Mouse (Mus musculus): ENCODE data around the gene Dync1h1. TPM values are rescaled to one million over a fixed set of nuclear protein-coding genes. Genes with fewer than 3 reads are reported as not detected.
"Not testable (repeated sequence)": the region's sequence is repeated elsewhere in the genome, so short reads cannot be mapped to it uniquely, and the experiment has no call there.

Gene Dync1h1
- polyA plus RNA-seq, 1 experiment from 2014 or later, result 26.3 TPM

GRCm38 (mm10) chr12:110696975-110697400 is 95.7 kb downstream of the Dync1h1 start:
- no peak for ATAC-seq (replicated peaks; ENCODE audit: insufficient number of reproducible peaks, insufficient read depth, low FRiP score, low read depth)

DNA sequence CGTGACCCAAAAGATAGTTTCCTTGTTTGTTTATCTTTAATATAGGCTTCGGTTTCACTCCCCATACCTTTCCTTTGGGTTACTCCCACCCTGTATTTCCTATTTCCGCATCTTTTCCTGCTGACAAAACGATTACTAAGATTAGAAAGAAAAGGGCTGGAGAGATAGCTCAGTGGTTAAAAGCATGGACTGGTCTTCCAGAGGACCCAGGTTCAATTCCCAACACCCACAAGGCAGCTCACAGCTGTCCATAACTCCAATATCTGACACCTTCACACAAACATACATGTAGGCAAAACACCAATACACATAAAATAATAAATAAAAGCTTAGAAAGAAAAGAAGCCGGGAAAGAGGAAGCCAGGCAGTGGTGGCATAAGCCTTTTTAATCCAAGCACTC is 96.2 kb downstream of the Dync1h1 start:
- ATAC-seq (replicated peaks; ENCODE audit: insufficient number of reproducible peaks, insufficient read depth, low FRiP score, low read depth), result no peak
- H3K4me3 ChIP-seq, result peak overlapping the region; percentile 98; the same call in 1 of the 2 replicates
- H3K36me3 ChIP-seq, result peaks cover 15% of the 10 kb centered on the region
- no peak overlapping the region for H3K4me2 ChIP-seq
- no peaks in the 10 kb centered on the region for H3K9me3 ChIP-seq (replicated peaks)
- H3K27ac ChIP-seq, result no peak overlapping the region
- WGBS, result 66% methylated on average over 5 of the region's 5 CpGs
- H3K27me3 ChIP-seq, result no peaks in the 10 kb centered on the region
- H3K4me1 ChIP-seq (replicated peaks), result peaks cover 42% of the 10 kb centered on the region
- H3K9ac ChIP-seq, result no peak overlapping the region

More at GRCm38 (mm10) chr12:110696975-110697400, 95.7 kb downstream of the Dync1h1 start:
- Histone ChIP-seq H3K4me3 (peak overlapping the region; percentile 98), H3K4me2 (peak overlapping the region; percentile 77), H3K9ac (peak overlapping the region; percentile 83), H3K27me3 (no peaks in the 10 kb centered on the region), H3K36me3 (peaks cover 15% of the 10 kb centered on the region), H3K27ac (peak overlapping the region; percentile 86), H3K4me1 (replicated peaks) (peaks cover 42% of the 10 kb centered on the region), H3K9me3 (replicated peaks) (no peaks in the 10 kb centered on the region)
- 48% methylated on average over 9 of the region's 9 CpGs for whole genome bisulfite sequencing

- Histone ChIP-seq H3K4me1 (replicated peaks) (peaks cover 44% of the 10 kb centered on the region), H3K36me3 (peaks cover 11% of the 10 kb centered on the region; the same call in 1 of the 2 replicates), H3K4me2 (no peak overlapping the region; the same call in 1 of the 2 replicates), H3K9ac (no peak overlapping the region), H3K27ac (no peak overlapping the region), H3K4me3 (no peak overlapping the region), H3K27me3 (no peaks in the 10 kb centered on the region), H3K9me3 (replicated peaks) (no peaks in the 10 kb centered on the region)
- 87% methylated on average over 1 of the region's 1 CpGs for WGBS
- ATAC-seq (replicated peaks; ENCODE audit: insufficient number of reproducible peaks, insufficient read depth, low FRiP score, low read depth), result no peak
Measured at GRCm38 (mm10) chr12:110698080-110698479, 96.8 kb downstream of the Dync1h1 start.

DNA sequence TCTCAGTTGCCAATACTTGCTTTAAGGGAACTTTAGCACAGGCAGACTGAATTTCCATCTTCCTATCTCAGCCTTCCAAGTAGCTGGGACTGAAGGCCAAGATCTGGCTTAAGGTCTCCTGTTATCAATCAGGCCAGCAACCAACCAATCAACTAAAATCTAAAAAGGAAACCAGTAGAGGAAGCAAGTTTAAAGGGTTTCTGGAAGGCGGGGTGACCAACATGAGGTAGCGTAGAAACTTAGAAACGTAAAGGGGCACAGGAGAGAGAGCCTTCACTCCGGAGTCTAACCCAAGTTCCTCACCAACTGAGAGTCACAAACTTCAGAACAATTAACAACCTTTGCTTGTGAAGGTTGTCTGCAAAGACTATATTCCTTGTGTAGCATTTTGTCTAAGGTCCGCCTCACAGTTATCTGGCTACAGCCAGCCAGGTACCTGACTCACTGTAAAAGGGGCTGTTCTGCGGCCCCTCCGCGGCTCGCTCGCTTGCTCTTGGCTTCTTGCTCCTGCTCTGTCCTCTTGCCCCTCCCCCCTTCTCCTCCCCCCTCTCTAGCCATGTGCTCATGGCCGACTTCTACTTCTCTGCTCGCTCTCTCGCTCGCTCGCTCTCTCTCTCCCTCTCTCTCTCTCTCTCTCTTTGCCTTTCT is 97.4 kb downstream of the Dync1h1 start:
- 30% methylated on average over 13 of the region's 15 CpGs for WGBS
- no peak overlapping the region for H3K27ac ChIP-seq
- H3K9ac ChIP-seq, result no peak overlapping the region
- peak overlapping the region; percentile 35 for H3K4me2 ChIP-seq
- ATAC-seq (replicated peaks; ENCODE audit: insufficient number of reproducible peaks, insufficient read depth, low FRiP score, low read depth), result no peak
- peaks cover 7% of the 10 kb centered on the region; the same call in 1 of the 2 replicates for H3K36me3 ChIP-seq
- no peaks in the 10 kb centered on the region for H3K9me3 ChIP-seq (replicated peaks)
- no peak overlapping the region for H3K4me3 ChIP-seq
- no peaks in the 10 kb centered on the region for H3K27me3 ChIP-seq
- peaks cover 46% of the 10 kb centered on the region for H3K4me1 ChIP-seq (replicated peaks)

- Histone ChIP-seq H3K4me3 (no peak overlapping the region), H3K27ac (no peak overlapping the region), H3K9ac (no peak overlapping the region), H3K4me1 (replicated peaks) (peaks cover 44% of the 10 kb centered on the region), H3K27me3 (no peaks in the 10 kb centered on the region), H3K9me3 (replicated peaks) (no peaks in the 10 kb centered on the region), H3K4me2 (peak overlapping the region; percentile 35), H3K36me3 (peaks cover 6% of the 10 kb centered on the region; the same call in 1 of the 2 replicates)
- WGBS, result 47% methylated on average over 2 of the region's 2 CpGs
- ATAC-seq (replicated peaks; ENCODE audit: insufficient number of reproducible peaks, insufficient read depth, low FRiP score, low read depth), result no peak
Measured at GRCm38 (mm10) chr12:110699171-110699547, 97.9 kb downstream of the Dync1h1 start.

DNA sequence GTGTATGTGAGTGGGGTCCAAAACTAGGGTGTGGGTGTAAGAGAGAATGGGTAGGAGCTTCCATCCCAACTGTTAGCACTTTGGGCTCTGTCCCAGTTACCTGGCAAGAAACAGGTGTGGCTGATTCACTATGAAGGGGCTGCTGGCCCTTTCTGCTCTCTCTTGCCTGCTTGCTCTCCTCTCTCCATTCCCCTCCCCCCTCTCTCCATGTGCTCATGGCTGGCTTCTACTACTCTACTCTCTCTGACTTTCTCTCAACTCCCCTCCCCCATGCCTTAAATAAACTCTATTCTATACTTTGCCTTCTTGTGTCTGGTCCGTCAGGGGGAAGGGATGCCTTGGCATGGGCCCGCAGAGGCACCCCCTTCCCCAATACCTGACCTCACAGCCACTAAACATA is 99.5 kb downstream of the Dync1h1 start:
- Histone ChIP-seq H3K4me3 (no peak overlapping the region), H3K27ac (no peak overlapping the region), H3K4me2 (no peak overlapping the region), H3K4me1 (replicated peaks) (peaks cover 37% of the 10 kb centered on the region), H3K9ac (no peak overlapping the region), H3K9me3 (replicated peaks) (no peaks in the 10 kb centered on the region), H3K36me3 (no peaks in the 10 kb centered on the region), H3K27me3 (no peaks in the 10 kb centered on the region)
- WGBS, result 49% methylated on average over 2 of the region's 2 CpGs
- no peak for ATAC-seq (replicated peaks; ENCODE audit: insufficient number of reproducible peaks, insufficient read depth, low FRiP score, low read depth)

- not testable (repeated sequence) for ATAC-seq (replicated peaks; ENCODE audit: insufficient number of reproducible peaks, insufficient read depth, low FRiP score, low read depth); H3K9ac ChIP-seq
- WGBS, result 30% methylated on average over 3 of the region's 3 CpGs
Measured at GRCm38 (mm10) chr12:110701363-110701762, 100.1 kb downstream of the Dync1h1 start.

GRCm38 (mm10) chr12:110702556-110702955 is 101.3 kb downstream of the Dync1h1 start, which contains the start of gene Hsp90aa1:
Gene Hsp90aa1 (minus strand): TSS chr12:110702728.
- H3K9ac ChIP-seq, result no peak within 1 kb of the TSS
- H3K9me3 ChIP-seq (replicated peaks), result no peaks in the 10 kb centered on the region
- peak within 1 kb of the TSS; percentile 19; the same call in 1 of the 2 replicates for H3K4me3 ChIP-seq
- no peak for ATAC-seq (replicated peaks; ENCODE audit: insufficient number of reproducible peaks, insufficient read depth, low FRiP score, low read depth)
- no peaks in the 10 kb centered on the region for H3K36me3 ChIP-seq
- no peaks in the 10 kb centered on the region for H3K27me3 ChIP-seq
- WGBS, result 49% methylated on average over 4 of the region's 4 CpGs
- H3K27ac ChIP-seq, result peak within 1 kb of the TSS; percentile 57
- peaks cover 36% of the 10 kb centered on the region for H3K4me1 ChIP-seq (replicated peaks)
- H3K4me2 ChIP-seq, result peak within 1 kb of the TSS; percentile 53

More at GRCm38 (mm10) chr12:110701363-110701762, 100.1 kb downstream of the Dync1h1 start:
- H3K27ac ChIP-seq; H3K4me2 ChIP-seq; H3K27me3 ChIP-seq; H3K36me3 ChIP-seq; H3K4me3 ChIP-seq; H3K9me3 ChIP-seq (replicated peaks): not testable (repeated sequence)
- peaks cover 37% of the 10 kb centered on the region for H3K4me1 ChIP-seq (replicated peaks)

DNA sequence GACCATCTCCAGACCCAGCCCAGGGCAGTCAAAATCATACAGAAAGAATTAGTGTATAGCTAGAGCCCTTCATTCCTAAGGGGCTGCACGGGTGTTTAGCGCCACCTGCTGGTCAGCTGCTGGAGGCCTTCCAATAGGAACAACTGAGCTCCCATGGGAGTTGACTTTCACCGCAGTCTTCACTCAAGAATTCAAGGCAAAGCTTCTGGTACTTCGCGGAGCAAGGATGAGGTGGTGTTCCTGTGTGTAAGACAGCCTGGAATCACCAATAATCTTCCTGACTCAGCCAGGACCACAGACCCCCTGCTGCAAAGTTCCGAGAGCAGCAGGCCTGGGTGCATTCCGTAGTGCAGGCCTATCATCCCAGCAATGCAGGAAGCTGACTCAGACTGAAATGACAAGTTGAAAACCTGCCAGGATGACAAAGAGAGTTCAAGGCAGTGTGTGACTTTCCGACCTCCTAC is 101.8 kb downstream of the Dync1h1 start:
- peak overlapping the region; percentile 19; the same call in 1 of the 2 replicates for H3K4me3 ChIP-seq
- no peaks in the 10 kb centered on the region for H3K9me3 ChIP-seq (replicated peaks)
- no peak overlapping the region for H3K9ac ChIP-seq
- 8% methylated on average over 8 of the region's 8 CpGs for WGBS
- H3K4me1 ChIP-seq (replicated peaks), result peaks cover 36% of the 10 kb centered on the region
- no peaks in the 10 kb centered on the region for H3K27me3 ChIP-seq
- no peaks in the 10 kb centered on the region for H3K36me3 ChIP-seq
- ATAC-seq (replicated peaks; ENCODE audit: insufficient number of reproducible peaks, insufficient read depth, low FRiP score, low read depth), result peak; percentile 66
- peak overlapping the region; percentile 53 for H3K4me2 ChIP-seq
- peak overlapping the region; percentile 57 for H3K27ac ChIP-seq

DNA sequence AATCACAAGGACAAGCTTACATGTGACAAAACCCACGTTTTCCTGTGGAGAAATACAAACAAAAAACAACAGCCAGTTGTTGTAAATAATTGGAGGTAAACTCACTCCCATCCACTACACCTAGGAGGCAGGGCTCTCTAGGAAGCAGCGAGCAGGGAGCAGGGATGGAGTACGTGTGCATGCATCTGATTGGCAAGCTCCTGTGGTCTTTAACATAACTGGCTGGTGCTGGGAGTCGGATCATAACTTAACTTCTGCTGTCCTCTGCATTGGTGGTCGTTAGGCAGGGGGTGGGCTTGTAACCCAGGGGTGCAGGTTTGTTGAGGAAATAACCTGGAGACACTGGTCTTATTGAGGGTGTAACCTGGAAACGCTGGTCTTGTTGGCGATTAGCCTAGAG is 102.4 kb downstream of the Dync1h1 start:
- Histone ChIP-seq H3K9me3 (replicated peaks) (no peaks in the 10 kb centered on the region), H3K4me3 (no peak overlapping the region), H3K36me3 (no peaks in the 10 kb centered on the region), H3K27ac (peak overlapping the region; percentile 57), H3K4me2 (no peak overlapping the region), H3K9ac (no peak overlapping the region), H3K27me3 (no peaks in the 10 kb centered on the region), H3K4me1 (replicated peaks) (peaks cover 30% of the 10 kb centered on the region)
- 61% methylated on average over 7 of the region's 7 CpGs for WGBS
- ATAC-seq (replicated peaks; ENCODE audit: insufficient number of reproducible peaks, insufficient read depth, low FRiP score, low read depth), result no peak

- H3K36me3 ChIP-seq; ATAC-seq (replicated peaks; ENCODE audit: insufficient number of reproducible peaks, insufficient read depth, low FRiP score, low read depth); H3K4me3 ChIP-seq; H3K9ac ChIP-seq; H3K27ac ChIP-seq; H3K27me3 ChIP-seq; H3K4me2 ChIP-seq; H3K9me3 ChIP-seq (replicated peaks): not testable (repeated sequence)
- 87% methylated on average over 4 of the region's 4 CpGs for WGBS
- H3K4me1 ChIP-seq (replicated peaks), result peaks cover 26% of the 10 kb centered on the region
Measured at GRCm38 (mm10) chr12:110705419-110705818, 104.2 kb downstream of the Dync1h1 start.

Data from heart, embryonic 15.5 days (tissue).